Mouse (Mus musculus) hindbrain, embryonic 16.5 days (tissue): ENCODE measurements around the gene Itgb2. TPM values are rescaled to one million over a fixed set of nuclear protein-coding genes. Genes with fewer than 3 reads are reported as not detected.

Experiments used
- ATAC-seq: fragments of 200-750 bp; cut with Nextera tagmentation; 2 replicates; pipeline ENCODE4 v1.8.0; 2017; ENCODE audit warnings: moderate TSS enrichment, moderate library complexity
- H3K27ac ChIP-seq: fragments of 300-500 bp; sonication (generic); 2 replicates; pipeline ENCODE4 v1.5.1; 2014; ENCODE audit warnings: low read depth, mild to moderate bottlenecking, control low read depth, low read length, moderate library complexity
- H3K27me3 ChIP-seq: fragments of 300-500 bp; sonication (generic); replicated peaks from 2 replicates; pipeline ENCODE4 v1.6.1; 2014; ENCODE audit warnings: low read length; ENCODE audit not compliant: control insufficient read depth, insufficient read depth
- H3K36me3 ChIP-seq: fragments of 300-500 bp; sonication (generic); 2 replicates; pipeline ENCODE4 v1.6.1; 2014; ENCODE audit warnings: mild to moderate bottlenecking, low read length, moderate library complexity, mixed read lengths; ENCODE audit not compliant: control insufficient read depth, insufficient read depth
- H3K4me1 ChIP-seq: fragments of 300-500 bp; sonication (generic); 2 replicates; pipeline ENCODE4 v1.6.1; 2014; ENCODE audit warnings: low read depth, low read length; ENCODE audit not compliant: control insufficient read depth, insufficient read depth
- H3K4me2 ChIP-seq: fragments of 300-500 bp; sonication (generic); 2 replicates; pipeline ENCODE4 v1.6.1; 2014; ENCODE audit warnings: mild to moderate bottlenecking, low read length, control low read depth, moderate library complexity
- H3K4me3 ChIP-seq: fragments of 300-500 bp; sonication (generic); 2 replicates; pipeline ENCODE4 v1.5.1; 2014; ENCODE audit warnings: mild to moderate bottlenecking, low read length, control low read depth, moderate library complexity
- H3K9ac ChIP-seq: fragments of 300-500 bp; sonication (generic); 2 replicates; pipeline ENCODE4 v1.6.1; 2014; ENCODE audit warnings: low read depth, mild to moderate bottlenecking, control low read depth, low read length, moderate library complexity
- H3K9me3 ChIP-seq: fragments of 300-500 bp; sonication (generic); 2 replicates; pipeline ENCODE4 v1.6.1; 2014; ENCODE audit warnings: mild to moderate bottlenecking, low read length, moderate library complexity; ENCODE audit not compliant: control insufficient read depth
- WGBS: fragments of 180-500 bp; shearing (Covaris S2); extraction: QIAGEN DNeasy Blood & Tissue Kit; methylation state at CpG from one replicate; pipeline ENCODE4 v1.1.7; 2014; 5-methylcytosine and 5-hydroxymethylcytosine counted together
- polyA plus RNA-seq: library from polyadenylated mRNA; unstranded; fragments of >200 nt; fragmentation: Nextera tagmentation; extraction: Ambion mirVana; gene quantifications from 2 replicates; pipeline ENCODE4 v1.2.1, GENCODE M21; 2015

Gene Itgb2
- polyA plus RNA-seq, 1 experiment from 2014 or later = 1.1 TPM

DNA sequence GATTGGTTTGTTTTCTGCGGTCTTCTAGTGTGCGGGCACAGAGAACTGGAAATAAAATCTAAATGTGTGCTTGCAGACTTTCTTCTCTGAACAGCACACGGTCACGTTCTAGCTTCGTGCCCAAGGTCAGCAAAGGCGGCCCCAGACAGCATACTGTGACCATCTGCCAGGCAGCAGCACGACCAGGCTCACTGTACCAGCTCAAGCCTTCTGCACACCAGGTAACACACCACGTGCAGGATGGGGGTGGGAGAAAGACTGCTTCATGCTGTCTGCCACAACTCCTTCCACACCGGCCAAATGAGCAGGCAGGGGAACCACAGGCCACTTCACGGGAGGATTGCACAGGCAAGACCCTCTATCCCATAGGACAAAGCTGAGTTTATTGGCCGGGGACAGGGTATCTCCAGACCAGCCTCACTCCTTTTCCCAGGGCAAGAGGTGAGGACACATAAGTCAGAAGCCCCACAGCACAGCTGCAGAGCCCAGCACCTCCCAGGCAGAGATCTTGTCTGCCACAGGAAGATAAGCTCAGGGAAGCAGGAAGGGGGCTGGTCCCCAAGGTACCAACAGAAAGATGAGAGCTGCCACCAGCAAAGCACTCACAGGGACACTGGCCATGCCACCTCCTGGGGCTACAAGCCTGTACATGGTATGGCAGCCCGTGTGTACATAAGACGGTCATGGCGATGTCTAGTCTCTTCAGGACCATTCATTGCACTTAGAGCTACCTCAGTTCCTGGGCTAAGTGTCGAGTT, 19.6 kb upstream of the Itgb2 start:
- H3K9ac ChIP-seq = peak overlapping the region; percentile 33; the same call in 1 of the 2 replicates
- no peaks in the 10 kb centered on the region for H3K9me3 ChIP-seq
- H3K27me3 ChIP-seq = no peaks in the 10 kb centered on the region
- WGBS = 78% methylated on average over 15 of the region's 15 CpGs
- peaks cover 18% of the 10 kb centered on the region for H3K4me1 ChIP-seq
- peaks cover 19% of the 10 kb centered on the region; the same call in 1 of the 2 replicates for H3K36me3 ChIP-seq
- H3K27ac ChIP-seq = peak overlapping the region; percentile 62
- peak; percentile 37 for ATAC-seq
- no peak overlapping the region for H3K4me3 ChIP-seq
- H3K4me2 ChIP-seq = no peak overlapping the region; the same call in 1 of the 2 replicates

DNA sequence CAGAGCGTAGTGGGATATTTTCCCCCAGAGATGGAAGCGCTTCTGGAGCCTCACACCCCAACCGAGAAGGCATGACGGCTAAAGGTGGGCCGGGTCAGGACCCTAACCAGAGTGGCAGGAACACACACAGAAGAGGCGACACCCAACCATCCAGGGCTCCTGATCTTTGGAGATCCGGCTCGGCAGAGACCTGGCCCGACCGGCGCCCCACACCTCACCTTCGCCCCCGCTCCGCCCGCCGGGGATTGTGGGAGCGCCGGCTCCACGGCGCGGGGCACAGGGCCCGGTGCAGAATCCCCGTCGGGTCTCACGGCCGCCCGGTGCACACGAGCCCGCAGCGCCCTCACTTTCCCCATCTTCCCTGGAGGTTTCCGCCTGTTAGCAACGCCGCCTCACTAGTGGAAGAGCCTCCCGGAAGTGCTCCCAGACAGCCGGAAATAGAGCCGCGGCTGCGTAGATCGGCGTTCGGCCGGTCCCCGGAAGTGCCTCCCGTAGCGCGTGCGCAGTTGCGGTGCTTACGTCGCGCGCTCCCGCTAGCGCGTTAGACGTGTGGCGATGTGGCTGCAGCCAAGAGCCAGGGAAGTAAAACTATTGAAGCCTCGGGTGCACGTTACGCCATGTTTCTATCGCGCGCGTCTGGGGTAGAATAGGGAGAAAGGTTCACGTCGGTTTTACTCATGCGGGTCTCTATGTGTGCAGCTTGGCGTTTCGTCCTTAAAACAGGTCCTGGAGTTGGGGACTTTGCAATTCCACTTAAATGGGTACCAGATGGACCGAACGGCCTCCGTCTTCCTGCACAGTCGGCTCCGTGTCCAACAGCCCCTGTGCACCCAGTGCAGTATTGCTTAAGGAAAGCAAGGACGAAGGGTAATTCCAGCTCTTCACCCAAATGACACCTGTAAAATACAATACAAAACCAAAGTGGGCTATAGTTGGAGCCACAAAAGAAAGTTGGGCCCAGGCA, 14.4 kb upstream of the Itgb2 start, which contains the start of gene Fam207a:
Gene Fam207a (minus strand): TSS at position 401 of the 964 bp plus-strand sequence.
- Histone ChIP-seq H3K36me3 (peaks cover 4% of the 10 kb centered on the region; the same call in 1 of the 2 replicates), H3K4me3 (peak within 1 kb of the TSS; percentile 70), H3K4me2 (peak within 1 kb of the TSS; percentile 86), H3K9me3 (no peaks in the 10 kb centered on the region), H3K27ac (peak within 1 kb of the TSS; percentile 82), H3K4me1 (peaks cover 16% of the 10 kb centered on the region), H3K27me3 (no peaks in the 10 kb centered on the region), H3K9ac (peak within 1 kb of the TSS; percentile 80)
- WGBS = under 1% methylated on average over 75 of the region's 75 CpGs
- ATAC-seq = peak; percentile 94

DNA sequence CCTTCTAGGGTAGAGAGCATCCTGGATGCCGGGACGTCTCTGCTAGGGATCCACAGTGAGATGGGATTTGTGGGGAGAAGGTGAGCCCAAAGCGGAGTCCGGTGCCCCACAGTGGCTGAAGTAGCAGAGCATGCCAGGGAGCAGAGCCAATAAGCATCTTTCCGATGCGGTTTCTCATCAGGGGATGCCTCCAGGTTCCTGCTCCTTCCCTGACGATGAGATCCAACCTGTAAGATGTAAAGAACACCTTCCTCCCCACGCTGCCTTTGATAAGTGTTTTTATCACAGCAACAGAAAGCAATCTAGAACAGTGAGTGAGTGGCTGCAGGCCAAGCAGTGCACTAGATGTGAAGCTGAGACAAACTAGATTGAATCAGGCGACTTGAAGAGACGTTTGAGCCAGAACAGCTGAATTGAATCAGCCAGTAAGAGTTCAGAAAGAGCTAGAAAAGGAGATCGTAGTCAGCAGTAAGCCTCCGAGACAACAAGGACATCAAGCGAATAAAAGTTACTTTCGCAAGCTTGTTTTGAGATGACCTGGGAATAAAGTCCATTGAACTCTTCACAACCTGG, 13.6 kb upstream of the Itgb2 start:
- Histone ChIP-seq H3K4me3 (peak overlapping the region; percentile 70), H3K27me3 (no peaks in the 10 kb centered on the region), H3K4me2 (peak overlapping the region; percentile 86), H3K36me3 (peaks cover 4% of the 10 kb centered on the region; the same call in 1 of the 2 replicates), H3K9me3 (no peaks in the 10 kb centered on the region), H3K4me1 (peaks cover 16% of the 10 kb centered on the region), H3K27ac (peak overlapping the region; percentile 82), H3K9ac (peak overlapping the region; percentile 80)
- ATAC-seq = 0 out of 2 replicates have a peak, but pooled peaks have one; percentile 5
- 38% methylated on average over 14 of the region's 14 CpGs for WGBS

DNA sequence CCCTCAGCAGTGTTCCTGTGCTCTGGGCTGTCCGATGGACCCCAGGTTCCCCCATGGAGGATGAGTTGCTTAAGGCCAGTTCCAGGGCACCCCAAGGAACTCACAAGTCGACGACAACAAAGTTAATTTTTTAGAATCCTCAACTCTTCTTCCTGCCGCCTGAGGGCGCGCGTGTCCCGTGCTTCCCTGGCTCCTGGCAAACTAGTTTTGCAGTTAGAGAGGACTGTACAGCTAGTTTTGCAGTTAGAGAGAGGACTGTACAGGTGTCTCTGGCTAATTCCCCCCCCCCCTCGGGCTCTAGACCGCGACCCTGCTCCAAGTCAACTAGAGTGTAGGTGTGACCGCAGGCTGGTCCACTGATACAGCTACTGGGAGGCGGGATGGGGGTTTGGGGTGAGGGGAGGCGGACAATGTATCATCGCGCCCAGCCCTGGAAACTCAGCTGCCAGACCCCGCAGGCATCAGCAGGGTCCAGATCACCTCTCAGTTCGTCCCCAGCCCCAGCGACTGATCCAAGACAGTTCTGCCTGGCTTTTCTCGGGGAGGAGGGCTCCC, 12.9 kb upstream of the Itgb2 start:
- Histone ChIP-seq H3K27me3 (no peaks in the 10 kb centered on the region), H3K4me2 (no peak overlapping the region), H3K9ac (no peak overlapping the region), H3K4me3 (no peak overlapping the region), H3K4me1 (peaks cover 17% of the 10 kb centered on the region), H3K36me3 (peaks cover 4% of the 10 kb centered on the region; the same call in 1 of the 2 replicates), H3K27ac (no peak overlapping the region), H3K9me3 (no peaks in the 10 kb centered on the region)
- ATAC-seq = peak; percentile 28; the same call in 1 of the 2 replicates
- WGBS = 23% methylated on average over 20 of the region's 20 CpGs

DNA sequence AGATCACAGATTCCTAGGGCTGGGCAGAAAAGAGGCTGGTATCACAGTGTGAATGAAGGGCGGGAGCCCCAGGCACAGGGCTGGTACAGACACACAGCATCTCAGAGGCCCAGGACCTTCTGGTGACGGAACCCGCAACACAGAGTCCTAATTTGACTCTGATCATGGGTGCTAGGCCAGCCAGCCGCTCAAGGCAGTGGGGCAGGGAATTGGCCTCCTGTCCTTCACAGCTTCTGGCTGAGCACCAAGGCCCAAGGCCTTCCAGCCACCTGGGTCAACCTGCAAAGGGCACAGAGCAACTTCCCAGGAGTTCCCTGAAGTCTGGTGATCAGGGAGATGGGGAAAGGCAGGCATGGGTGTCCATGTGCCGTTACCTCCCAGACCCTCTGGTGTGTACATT, 12.3 kb upstream of the Itgb2 start:
- ATAC-seq = no peak
- Histone ChIP-seq H3K4me2 (no peak overlapping the region), H3K27ac (no peak overlapping the region), H3K36me3 (peaks cover under 1% of the 10 kb centered on the region; the same call in 1 of the 2 replicates), H3K9ac (no peak overlapping the region), H3K9me3 (no peaks in the 10 kb centered on the region), H3K27me3 (no peaks in the 10 kb centered on the region), H3K4me1 (peaks cover 21% of the 10 kb centered on the region), H3K4me3 (no peak overlapping the region)
- 93% methylated on average over 5 of the region's 5 CpGs for WGBS

DNA sequence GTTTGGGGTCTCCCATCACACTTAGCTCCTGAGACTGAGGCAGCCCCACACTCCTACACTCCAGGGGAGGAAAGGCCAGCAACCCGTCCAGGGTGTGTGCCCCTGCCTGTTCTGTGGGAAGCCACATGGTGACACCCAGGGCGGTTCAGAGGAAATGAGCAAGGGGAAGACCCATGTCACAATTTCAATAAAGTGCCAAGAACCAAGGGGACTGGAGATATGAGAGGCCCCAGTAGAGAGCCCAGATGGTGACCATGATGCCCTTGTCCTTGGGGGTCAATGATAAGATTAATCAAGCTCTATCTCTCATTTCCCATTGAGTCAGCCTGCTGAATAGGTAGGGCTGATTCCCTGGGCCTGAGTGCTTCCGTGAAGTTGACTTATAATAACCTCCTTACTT, 10.9 kb upstream of the Itgb2 start:
- H3K4me1 ChIP-seq = peaks cover 21% of the 10 kb centered on the region
- no peak overlapping the region for H3K9ac ChIP-seq
- ATAC-seq = no peak
- WGBS = 81% methylated on average over 3 of the region's 3 CpGs
- H3K27ac ChIP-seq = no peak overlapping the region
- H3K4me3 ChIP-seq = no peak overlapping the region
- no peaks in the 10 kb centered on the region for H3K9me3 ChIP-seq
- H3K27me3 ChIP-seq = no peaks in the 10 kb centered on the region
- no peaks in the 10 kb centered on the region for H3K36me3 ChIP-seq
- H3K4me2 ChIP-seq = no peak overlapping the region

DNA sequence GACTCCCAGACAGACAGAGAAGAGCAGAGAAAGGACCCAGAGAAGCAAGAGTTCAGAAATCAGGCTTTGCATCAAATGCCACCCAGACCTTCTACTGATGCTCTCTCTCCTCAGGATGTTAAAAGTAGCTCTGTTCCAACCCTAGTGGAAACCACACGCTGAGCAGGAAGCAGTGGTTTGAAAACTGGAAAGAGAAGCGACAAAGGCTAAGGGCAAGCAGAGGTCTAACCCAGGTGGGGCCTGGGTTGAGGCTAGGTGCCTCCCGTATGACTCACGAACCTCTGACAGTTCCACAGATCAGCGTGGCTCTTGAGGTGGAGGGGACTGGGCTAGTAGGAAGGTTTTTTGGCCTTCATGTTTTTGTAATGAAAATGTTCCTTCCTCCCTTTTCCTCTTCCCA, 9.6 kb upstream of the Itgb2 start:
- H3K4me2 ChIP-seq = no peak overlapping the region
- peaks cover 11% of the 10 kb centered on the region for H3K4me1 ChIP-seq
- ATAC-seq = no peak
- H3K27me3 ChIP-seq = no peaks in the 10 kb centered on the region
- H3K9ac ChIP-seq = no peak overlapping the region
- no peak overlapping the region for H3K27ac ChIP-seq
- H3K36me3 ChIP-seq = no peaks in the 10 kb centered on the region
- no peak overlapping the region for H3K4me3 ChIP-seq
- H3K9me3 ChIP-seq = no peaks in the 10 kb centered on the region
- 86% methylated on average over 5 of the region's 5 CpGs for WGBS

DNA sequence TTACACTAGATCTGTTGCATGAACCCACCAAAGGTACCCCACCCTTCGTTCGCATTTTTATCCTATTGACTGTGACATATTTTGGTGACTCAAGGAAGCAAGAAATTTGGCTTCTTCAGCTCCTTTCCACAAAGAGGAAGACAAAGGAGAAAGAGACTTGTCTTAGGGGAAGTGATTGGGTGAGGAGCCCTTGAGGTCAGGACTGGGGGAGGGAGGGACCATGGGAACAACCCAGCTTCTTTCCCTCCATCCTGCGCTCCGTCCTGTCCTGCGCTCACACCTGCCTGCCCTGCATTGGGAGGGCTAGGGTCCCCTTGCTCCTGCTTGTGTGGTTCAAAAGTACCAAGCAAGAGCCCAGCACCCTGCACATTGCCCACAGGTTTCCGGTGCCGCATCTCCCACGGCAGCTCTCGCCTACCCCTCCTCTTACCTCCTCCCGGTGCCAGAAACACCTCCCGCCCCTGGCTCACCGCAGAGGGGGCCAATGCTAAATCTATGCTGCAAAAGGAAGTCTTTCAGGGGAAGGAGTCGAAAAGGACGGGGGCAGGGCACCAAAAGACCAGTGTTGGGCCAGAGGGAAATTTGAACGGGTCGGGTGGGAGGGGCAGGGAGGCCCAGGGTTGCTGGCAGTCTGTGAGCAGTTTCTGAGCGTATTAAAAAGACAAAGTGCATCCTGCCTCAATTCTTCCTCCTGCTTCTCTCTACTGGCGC, 7.9 kb upstream of the Itgb2 start:
- no peak overlapping the region for H3K27ac ChIP-seq
- H3K9me3 ChIP-seq = no peaks in the 10 kb centered on the region
- H3K4me3 ChIP-seq = peak overlapping the region; percentile 34
- H3K4me1 ChIP-seq = peaks cover 4% of the 10 kb centered on the region
- no peaks in the 10 kb centered on the region for H3K27me3 ChIP-seq
- H3K36me3 ChIP-seq = no peaks in the 10 kb centered on the region
- ATAC-seq = no peak
- peak overlapping the region; percentile 60 for H3K9ac ChIP-seq
- peak overlapping the region; percentile 61 for H3K4me2 ChIP-seq
- WGBS = 16% methylated on average over 18 of the region's 18 CpGs
